In genomic region chr4:63988090-63988489, GRCm38 (mm10) we compare ENCODE assay signal across 25 mouse cellular contexts.
"Had no signal": no experiment of that assay in that cellular context is flagged by ENCODE, and none has a peak within 500 bp of the region (broad histone marks: within the 10 kb centered on the region; RNA-seq: fewer than 3 reads in every experiment).

No protein-coding gene starts in this region.

- H3K27ac ChIP-seq: heart, adult 2 months; heart, embryonic 13.5 days; heart, embryonic 15.5 days; hindbrain, embryonic 10.5 days; hindbrain, embryonic 12.5 days; hindbrain, embryonic 14.5 days; intestine, embryonic 15.5 days; layer of hippocampus, adult 2 months; left cerebral cortex, adult 2 months; limb, embryonic 10.5 days; limb, embryonic 12.5 days; liver, embryonic 13.5 days; liver, embryonic 15.5 days had no signal

- DNase-seq: forebrain, postnatal 0 days; gastrocnemius, postnatal 14 days; gastrocnemius, postnatal 36 days; heart, adult 2 months; heart, postnatal 14 days; heart, postnatal 4 days; kidney, postnatal 14 days; kidney, postnatal 4 days; liver; liver, embryonic 13.5 days had no signal

- H3K9ac ChIP-seq: forebrain, postnatal 0 days; heart, embryonic 13.5 days; heart, embryonic 15.5 days; hindbrain, embryonic 12.5 days; hindbrain, embryonic 14.5 days; intestine, embryonic 15.5 days; limb, embryonic 12.5 days; liver, embryonic 13.5 days; liver, embryonic 15.5 days had no signal

- H3K4me2 ChIP-seq: heart, embryonic 11.5 days; heart, embryonic 13.5 days; heart, embryonic 15.5 days; hindbrain, embryonic 12.5 days; hindbrain, embryonic 14.5 days; intestine, embryonic 15.5 days; limb, embryonic 12.5 days; liver, embryonic 13.5 days; liver, embryonic 15.5 days had no signal

- H3K9me3 ChIP-seq: heart, embryonic 13.5 days; heart, embryonic 15.5 days; hindbrain, embryonic 10.5 days; hindbrain, embryonic 12.5 days; intestine, embryonic 15.5 days; limb, embryonic 10.5 days; limb, embryonic 12.5 days; liver, embryonic 13.5 days; liver, embryonic 15.5 days had no signal

- ATAC-seq: forebrain, postnatal 0 days; hindbrain, embryonic 16.5 days; inflammation-experienced regulatory T-cells, adult 6 months; intestine, embryonic 15.5 days; intestine, postnatal 0 days had no signal

- H3K4me1 ChIP-seq: heart, embryonic 15.5 days; hindbrain, embryonic 10.5 days; intestine, embryonic 15.5 days; liver, embryonic 13.5 days; liver, embryonic 15.5 days had no signal

- H3K36me3 ChIP-seq: heart, embryonic 13.5 days; heart, embryonic 15.5 days; hindbrain, embryonic 10.5 days; hindbrain, embryonic 12.5 days; intestine, embryonic 15.5 days; limb, embryonic 10.5 days; limb, embryonic 12.5 days; liver, embryonic 13.5 days; liver, embryonic 15.5 days had no signal

- H3K4me3 ChIP-seq: heart, adult 2 months; heart, embryonic 13.5 days; heart, embryonic 15.5 days; hindbrain, embryonic 10.5 days; hindbrain, embryonic 12.5 days; intestine, embryonic 15.5 days; layer of hippocampus, adult 2 months; left cerebral cortex, adult 2 months; limb, embryonic 10.5 days; limb, embryonic 12.5 days; liver, embryonic 13.5 days; liver, embryonic 15.5 days had no signal

- H3K27me3 ChIP-seq: heart, embryonic 15.5 days; hindbrain, embryonic 12.5 days; intestine, embryonic 15.5 days; limb, embryonic 12.5 days; liver, embryonic 13.5 days; liver, embryonic 15.5 days had no signal
